Mouse (Mus musculus): ENCODE results near the gene Gfi1. TPM values are rescaled to one million over a fixed set of nuclear protein-coding genes. Genes with fewer than 3 reads are reported as not detected.

Gfi1 gene
- polyA plus RNA-seq, 1 experiment = 10.6 TPM

GRCm38 (mm10) chr5:107681300-107681699 is 44.5 kb downstream of the Gfi1 start:
- Histone ChIP-seq H3K36me3 (ENCODE audit: control insufficient read depth, insufficient read depth, low read length) (no peaks in the 10 kb centered on the region), H3K27ac (ENCODE audit: insufficient read depth, low read length) (no peak overlapping the region), H3K4me1 (ENCODE audit: control insufficient read depth, insufficient read depth, insufficient read length) (peaks cover 5% of the 10 kb centered on the region), H3K27me3 (ENCODE audit: control insufficient read depth, insufficient read depth, low read length) (no peaks in the 10 kb centered on the region), H3K4me3 (ENCODE audit: extremely low read depth, insufficient read depth, insufficient read length) (no peak overlapping the region)
- no peak for DNase-seq (ENCODE audit: low read depth in 1 of 2, low spot score in 2 of 2)
- 58% methylated on average over 5 of the region's 5 CpGs for whole genome bisulfite sequencing
- no peak for TF ChIP-seq CTCF (IDR thresholded peaks at IDR 0.05; ENCODE audit: extremely low read depth, insufficient read depth, insufficient read length, insufficient replicate concordance)
- no peak for TF ChIP-seq POLR2A (IDR thresholded peaks at IDR 0.05; ENCODE audit: low read depth, low read length)

- WGBS = 55% methylated on average over 5 of the region's 5 CpGs
- Histone ChIP-seq H3K4me1 (ENCODE audit: control insufficient read depth, insufficient read depth, insufficient read length) (peaks cover 5% of the 10 kb centered on the region), H3K4me3 (ENCODE audit: extremely low read depth, insufficient read depth, insufficient read length) (no peak overlapping the region), H3K36me3 (ENCODE audit: control insufficient read depth, insufficient read depth, low read length) (no peaks in the 10 kb centered on the region), H3K27ac (ENCODE audit: insufficient read depth, low read length) (no peak overlapping the region), H3K27me3 (ENCODE audit: control insufficient read depth, insufficient read depth, low read length) (no peaks in the 10 kb centered on the region)
- no peak for TF ChIP-seq CTCF (IDR thresholded peaks at IDR 0.05; ENCODE audit: extremely low read depth, insufficient read depth, insufficient read length, insufficient replicate concordance)
- no peak for TF ChIP-seq POLR2A (IDR thresholded peaks at IDR 0.05; ENCODE audit: low read depth, low read length)
- DNase-seq (ENCODE audit: low read depth in 1 of 2, low spot score in 2 of 2) = no peak
Observed at GRCm38 (mm10) chr5:107678392-107678791, 47.4 kb downstream of the Gfi1 start.

Other genes with a start within 250 kb of the Gfi1 start
- gene Gm42669, start 218.4 kb downstream of the Gfi1 start, polyA plus RNA-seq (2012; rRNA removed) = 0.06 and 0.07 TPM in 2 replicates
- gene 1700028K03Rik, start 191.3 kb downstream of the Gfi1 start, polyA plus RNA-seq (2012; rRNA removed) = 0.01 TPM in 1 of 2 replicates, not detected in the other
- 1.5 and 2.8 TPM in 2 replicates for gene Rpap2, start 128.7 kb downstream of the Gfi1 start, polyA plus RNA-seq (2012; rRNA removed)
- 0.16 and 0.25 TPM in 2 replicates for gene Glmn, start 128.1 kb downstream of the Gfi1 start, polyA plus RNA-seq (2012; rRNA removed)
- gene Ube2d2b, start 104.1 kb upstream of the Gfi1 start, polyA plus RNA-seq (2012; rRNA removed) = not detected in 2 replicates
- 6.2 and 6.6 TPM in 2 replicates for gene Evi5, start 149.1 kb upstream of the Gfi1 start, polyA plus RNA-seq (2012; rRNA removed)
- gene Rpl5, start 174.5 kb upstream of the Gfi1 start, polyA plus RNA-seq (2012; rRNA removed) = 24.1 and 29.9 TPM in 2 replicates